Mouse (Mus musculus) heart, embryonic 12.5 days (tissue): ENCODE measurements around the gene Shq1. TPM values are rescaled to one million over a fixed set of nuclear protein-coding genes. Genes with fewer than 3 reads are reported as not detected.

Source experiments
- ATAC-seq: fragments of 200-750 bp; cut with Nextera tagmentation; 2 replicates; pipeline ENCODE4 v1.8.0; 2017; ENCODE audit warnings: moderate TSS enrichment, moderate library complexity; ENCODE audit not compliant: insufficient number of reproducible peaks, low FRiP score
- H3K27ac ChIP-seq: fragments of 300-500 bp; sonication (generic); 2 replicates; pipeline ENCODE4 v1.5.1; 2016; ENCODE audit warnings: mild to moderate bottlenecking, moderate library complexity; ENCODE audit not compliant: poor library complexity, severe bottlenecking
- H3K27me3 ChIP-seq: fragments of 300-500 bp; sonication (generic); replicated peaks from 2 replicates; pipeline ENCODE4 v1.6.1; 2016; ENCODE audit warnings: mild to moderate bottlenecking, moderate library complexity
- H3K36me3 ChIP-seq: fragments of 300-500 bp; sonication (generic); 2 replicates; pipeline ENCODE4 v1.6.1; 2016; ENCODE audit warnings: mild to moderate bottlenecking, moderate library complexity
- H3K4me1 ChIP-seq: fragments of 300-500 bp; sonication (generic); replicated peaks from 2 replicates; pipeline ENCODE4 v1.6.1; 2016; ENCODE audit warnings: mild to moderate bottlenecking
- H3K4me2 ChIP-seq: fragments of 300-500 bp; sonication (generic); 2 replicates; pipeline ENCODE4 v1.6.1; 2016; ENCODE audit warnings: mild to moderate bottlenecking, moderate library complexity
- H3K4me3 ChIP-seq: fragments of 300-500 bp; sonication (generic); 2 replicates; pipeline ENCODE4 v1.5.1; 2016; ENCODE audit warnings: mild to moderate bottlenecking
- H3K9ac ChIP-seq: fragments of 300-500 bp; sonication (generic); 2 replicates; pipeline ENCODE4 v1.6.1; 2016; ENCODE audit warnings: mild to moderate bottlenecking, moderate library complexity
- H3K9me3 ChIP-seq: fragments of 300-500 bp; sonication (generic); replicated peaks from 2 replicates; pipeline ENCODE4 v1.6.1; 2016; ENCODE audit warnings: mild to moderate bottlenecking, moderate library complexity
- WGBS: fragments of 180-500 bp; shearing (Covaris S2); methylation state at CpG from one replicate; pipeline ENCODE4 v1.1.7; 2016; 5-methylcytosine and 5-hydroxymethylcytosine counted together
- polyA plus RNA-seq: library from polyadenylated mRNA; unstranded; fragments of >200 nt; fragmentation: Nextera tagmentation; extraction: Ambion mirVana; gene quantifications from 2 replicates; pipeline ENCODE4 v1.2.1, GENCODE M21; 2016

The Shq1 gene
- polyA plus RNA-seq, 1 experiment from 2014 or later = 11.4 TPM

DNA sequence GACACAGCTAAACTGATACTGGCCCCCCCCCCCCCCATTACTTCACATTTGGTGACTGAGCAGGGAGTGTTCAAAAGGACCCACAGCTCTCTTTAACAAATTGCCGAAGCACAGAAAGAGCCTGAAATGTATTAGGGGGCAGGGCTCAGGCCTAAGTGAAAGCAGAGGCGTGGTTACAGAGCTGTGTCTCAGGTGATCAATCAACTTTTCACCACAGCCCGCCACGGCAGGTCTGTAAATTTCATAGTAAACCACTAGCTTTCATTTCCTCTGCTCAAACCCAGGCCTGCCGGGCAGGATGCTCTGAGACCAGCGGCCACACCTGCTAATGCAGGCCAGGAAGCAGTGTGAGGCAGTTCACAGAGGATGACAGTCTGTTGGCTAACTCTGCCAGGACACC, 94.8 kb downstream of the Shq1 start:
- no peak overlapping the region for H3K4me2 ChIP-seq
- H3K4me1 ChIP-seq = peaks cover 13% of the 10 kb centered on the region
- no peak overlapping the region for H3K4me3 ChIP-seq
- H3K27ac ChIP-seq = no peak overlapping the region
- H3K36me3 ChIP-seq = peaks cover 5% of the 10 kb centered on the region
- H3K9ac ChIP-seq = no peak overlapping the region
- WGBS = 58% methylated on average over 6 of the region's 6 CpGs
- H3K27me3 ChIP-seq = no peaks in the 10 kb centered on the region; the same call in 1 of the 2 replicates
- H3K9me3 ChIP-seq = no peaks in the 10 kb centered on the region
- no peak for ATAC-seq

GRCm38 (mm10) chr6:100566774-100567173, 104.2 kb downstream of the Shq1 start:
- WGBS = 66% methylated on average over 6 of the region's 6 CpGs
- Histone ChIP-seq H3K9me3 (no peaks in the 10 kb centered on the region), H3K36me3 (no peaks in the 10 kb centered on the region), H3K4me1 (peaks cover 12% of the 10 kb centered on the region), H3K27me3 (peaks cover 48% of the 10 kb centered on the region), H3K4me3 (no peak overlapping the region), H3K4me2 (no peak overlapping the region), H3K27ac (no peak overlapping the region), H3K9ac (no peak overlapping the region)
- ATAC-seq = no peak

DNA sequence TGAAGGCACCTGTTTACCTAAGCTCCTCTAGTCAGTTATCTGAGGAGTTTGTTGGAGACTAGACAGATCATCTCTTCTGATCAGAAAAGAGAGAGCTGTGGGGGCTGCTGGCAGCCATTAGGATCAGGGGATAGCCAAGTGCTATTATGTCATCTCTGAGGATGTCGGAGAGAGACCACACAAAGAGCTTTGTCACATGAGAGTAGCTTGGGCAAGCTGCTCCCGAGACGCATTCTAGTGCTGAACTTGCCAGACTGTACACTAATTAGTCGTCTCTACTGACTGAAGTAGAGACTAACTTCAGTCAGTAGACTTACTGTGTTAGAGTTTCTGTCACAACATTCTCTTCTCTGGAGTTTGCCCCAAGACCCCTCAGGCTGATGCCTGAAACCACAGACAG, 106.4 kb downstream of the Shq1 start:
- Histone ChIP-seq H3K4me3 (no peak overlapping the region), H3K27me3 (peaks cover 70% of the 10 kb centered on the region), H3K4me1 (peaks cover 12% of the 10 kb centered on the region), H3K4me2 (no peak overlapping the region), H3K9me3 (no peaks in the 10 kb centered on the region), H3K9ac (no peak overlapping the region), H3K36me3 (no peaks in the 10 kb centered on the region), H3K27ac (no peak overlapping the region)
- 50% methylated on average over 4 of the region's 4 CpGs for WGBS
- ATAC-seq = no peak

DNA sequence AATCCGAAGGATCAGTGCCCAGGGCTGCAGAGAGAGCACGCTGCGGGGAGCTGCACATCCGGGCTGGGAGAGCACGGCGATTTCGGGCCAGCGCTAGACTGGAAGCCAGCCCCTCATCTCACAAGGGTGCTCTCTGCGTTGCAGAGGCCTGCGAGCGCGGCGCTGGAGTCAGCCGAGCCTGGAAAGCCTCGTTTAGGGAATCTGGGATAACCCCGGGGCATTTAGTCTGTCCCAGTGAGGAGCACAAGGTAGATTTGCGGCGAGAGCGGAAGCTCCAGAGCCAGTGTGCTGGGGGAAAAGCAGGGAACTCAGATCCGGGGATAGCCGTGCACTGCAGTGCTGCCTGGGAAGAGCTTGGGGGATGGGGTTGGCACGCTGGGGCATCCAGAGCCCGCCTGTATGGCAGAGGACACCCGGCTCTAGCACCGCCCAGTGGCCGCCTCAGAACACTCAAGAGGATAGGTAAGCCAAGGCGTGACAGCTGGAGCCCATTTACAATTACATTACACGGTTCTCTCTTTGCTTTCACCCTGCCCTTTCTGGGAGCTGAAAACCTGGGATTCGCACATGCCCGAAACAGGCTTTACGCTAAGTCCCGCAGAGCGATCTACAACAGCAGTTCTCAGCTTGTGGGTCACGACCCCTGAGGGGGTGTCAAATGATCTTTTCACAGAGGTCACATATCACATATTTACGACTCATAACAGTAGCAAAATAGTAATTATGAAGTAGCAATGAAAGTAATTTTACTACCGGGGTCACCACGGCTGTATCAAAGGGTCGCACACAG, 107.2 kb downstream of the Shq1 start:
- peak overlapping the region; percentile 52 for H3K4me3 ChIP-seq
- peak overlapping the region; percentile 66 for H3K9ac ChIP-seq
- H3K36me3 ChIP-seq = no peaks in the 10 kb centered on the region
- peaks cover 74% of the 10 kb centered on the region for H3K27me3 ChIP-seq
- H3K4me2 ChIP-seq = peak overlapping the region; percentile 92
- 6% methylated on average over 38 of the region's 38 CpGs for WGBS
- H3K27ac ChIP-seq = no peak overlapping the region
- H3K4me1 ChIP-seq = peaks cover 12% of the 10 kb centered on the region
- H3K9me3 ChIP-seq = no peaks in the 10 kb centered on the region
- peak; percentile 79 for ATAC-seq

DNA sequence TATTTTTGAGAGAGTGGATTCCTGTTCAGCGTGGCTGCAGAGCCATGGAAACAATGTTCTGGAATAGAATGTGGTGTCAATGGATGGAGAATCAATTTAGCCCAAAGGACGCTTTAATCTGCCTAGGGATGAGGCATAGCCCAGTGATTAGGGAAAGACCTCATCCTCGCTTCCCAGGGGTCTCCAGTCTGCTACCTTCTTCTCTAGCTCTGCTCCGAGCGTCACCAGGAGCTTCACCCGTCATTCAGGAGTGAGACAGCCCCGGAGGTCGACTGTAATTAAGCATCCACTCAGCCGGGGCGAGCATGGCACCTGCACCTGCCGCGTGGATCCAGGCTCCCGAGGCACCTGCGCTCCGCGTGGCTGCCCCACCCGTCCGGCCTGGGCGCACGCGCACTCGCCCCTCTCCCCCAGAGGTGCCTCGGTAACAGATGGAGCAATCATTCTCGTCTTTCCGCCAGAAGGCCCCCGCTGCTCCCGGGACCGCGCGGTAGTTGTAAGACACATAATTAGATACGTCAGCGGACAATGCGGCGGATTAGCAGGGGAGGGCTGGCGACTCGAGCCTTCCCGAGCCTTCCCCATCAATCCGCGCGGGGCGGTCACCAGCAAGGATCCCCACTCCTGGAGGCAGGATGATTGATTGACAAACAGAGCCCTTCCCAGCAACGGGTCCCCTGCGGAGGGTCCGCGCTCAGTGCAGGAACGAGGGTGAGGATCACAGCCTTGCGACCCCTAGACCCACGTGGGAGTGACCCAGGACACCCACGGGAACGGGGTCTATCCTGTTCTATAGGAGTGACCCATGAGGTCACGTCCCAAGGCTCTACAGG, 108.0 kb downstream of the Shq1 start:
- H3K9ac ChIP-seq = peak overlapping the region; percentile 66
- peaks cover 82% of the 10 kb centered on the region for H3K27me3 ChIP-seq
- H3K36me3 ChIP-seq = no peaks in the 10 kb centered on the region
- peak; percentile 49; the same call in 1 of the 2 replicates for ATAC-seq
- peak overlapping the region; percentile 52 for H3K4me3 ChIP-seq
- peak overlapping the region; percentile 92 for H3K4me2 ChIP-seq
- H3K27ac ChIP-seq = no peak overlapping the region
- under 1% methylated on average over 51 of the region's 51 CpGs for WGBS
- H3K4me1 ChIP-seq = peaks cover 12% of the 10 kb centered on the region
- H3K9me3 ChIP-seq = no peaks in the 10 kb centered on the region

DNA sequence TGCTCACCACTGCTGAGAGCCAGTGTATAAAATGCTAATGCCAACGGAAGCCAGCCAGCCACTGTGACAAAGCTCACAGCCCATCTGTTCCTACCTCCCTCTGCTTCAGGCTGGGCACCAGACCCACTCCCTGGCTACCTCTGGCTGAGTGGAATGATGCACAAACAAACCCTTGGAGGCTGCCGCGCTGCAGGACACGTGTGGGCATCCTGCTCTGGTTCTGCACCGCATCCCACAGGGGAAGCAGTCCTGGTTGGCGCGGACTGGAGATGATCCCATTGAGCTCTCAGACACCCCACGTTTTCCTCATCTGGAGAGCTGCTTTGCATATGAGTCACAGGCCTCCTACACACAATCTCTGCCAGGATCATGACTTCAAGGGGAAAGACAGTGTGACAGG, 112.9 kb downstream of the Shq1 start:
- Histone ChIP-seq H3K27me3 (peaks cover 70% of the 10 kb centered on the region), H3K4me2 (no peak overlapping the region), H3K4me3 (no peak overlapping the region), H3K9ac (no peak overlapping the region), H3K9me3 (no peaks in the 10 kb centered on the region), H3K36me3 (no peaks in the 10 kb centered on the region), H3K4me1 (peaks cover 6% of the 10 kb centered on the region), H3K27ac (no peak overlapping the region)
- no peak for ATAC-seq
- 56% methylated on average over 8 of the region's 8 CpGs for WGBS

DNA sequence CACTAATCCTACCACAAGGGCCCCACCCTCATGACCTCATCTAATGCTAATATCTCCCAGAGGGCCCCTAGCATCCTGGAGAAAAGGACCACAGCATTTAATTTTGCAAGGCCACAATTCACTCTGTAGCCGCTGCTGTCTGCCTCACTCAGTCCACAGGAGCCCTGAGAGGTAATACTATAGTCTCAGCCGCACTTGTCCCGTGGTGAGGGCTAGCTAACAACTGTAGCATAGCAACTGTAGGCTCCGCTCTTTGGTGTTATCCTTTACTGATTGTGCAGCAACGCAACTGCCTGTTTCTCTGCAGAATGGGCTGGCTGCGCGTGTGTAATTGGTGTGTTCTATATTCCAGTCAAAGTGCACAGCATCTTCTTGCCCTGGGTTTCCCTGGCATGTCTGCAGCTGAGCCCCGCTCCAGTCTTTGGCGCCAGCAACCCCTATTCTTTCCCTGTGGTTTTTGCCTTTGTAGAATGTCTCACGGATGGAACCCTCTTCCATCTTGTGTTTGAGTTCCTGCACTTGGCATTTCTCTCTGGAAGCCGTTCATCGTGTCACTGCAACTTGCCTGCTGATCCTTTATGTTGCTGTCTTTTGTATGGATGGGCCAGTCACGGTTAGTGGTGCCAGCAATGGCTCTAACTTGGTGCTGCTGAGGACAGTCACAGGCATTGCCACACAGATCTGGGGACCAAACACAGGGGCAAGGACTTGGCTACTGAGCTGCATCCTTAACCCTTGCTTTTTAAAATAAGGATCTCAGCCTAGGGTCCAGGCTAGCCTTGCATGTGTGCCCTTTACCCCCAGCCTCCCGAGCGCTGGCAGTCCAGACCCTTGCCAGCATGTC, 128.6 kb downstream of the Shq1 start:
- H3K27me3 ChIP-seq = peaks cover 11% of the 10 kb centered on the region
- H3K4me1 ChIP-seq = peaks cover 12% of the 10 kb centered on the region
- no peaks in the 10 kb centered on the region for H3K9me3 ChIP-seq
- no peak overlapping the region for H3K4me3 ChIP-seq
- H3K4me2 ChIP-seq = no peak overlapping the region
- 77% methylated on average over 15 of the region's 15 CpGs for WGBS
- H3K27ac ChIP-seq = no peak overlapping the region
- no peaks in the 10 kb centered on the region for H3K36me3 ChIP-seq
- no peak overlapping the region for H3K9ac ChIP-seq
- ATAC-seq = no peak

DNA sequence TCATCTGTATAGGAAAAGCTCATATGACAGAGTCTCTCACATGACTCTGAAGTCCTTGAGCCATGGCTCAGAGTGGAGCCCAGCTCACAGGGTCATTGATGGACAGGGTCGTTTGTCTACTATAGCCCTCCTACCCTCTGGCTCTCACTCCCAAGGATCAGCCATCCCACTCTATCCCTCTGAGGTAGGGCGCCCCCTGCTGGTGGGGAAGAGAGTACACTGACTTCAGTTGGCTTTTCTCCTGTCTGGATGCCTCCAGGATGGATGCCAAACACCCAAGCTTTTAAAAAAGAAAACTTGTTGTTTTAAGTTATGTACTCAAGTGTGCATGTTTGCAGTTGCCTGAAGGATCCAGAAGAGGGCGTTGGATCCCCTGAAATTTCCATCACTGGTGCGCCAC, 131.3 kb downstream of the Shq1 start:
- Histone ChIP-seq H3K27ac (no peak overlapping the region), H3K4me1 (peaks cover 14% of the 10 kb centered on the region), H3K9ac (no peak overlapping the region), H3K27me3 (peaks cover 7% of the 10 kb centered on the region), H3K4me2 (no peak overlapping the region), H3K4me3 (no peak overlapping the region), H3K36me3 (no peaks in the 10 kb centered on the region), H3K9me3 (no peaks in the 10 kb centered on the region)
- 50% methylated on average over 4 of the region's 4 CpGs for WGBS
- ATAC-seq = no peak

DNA sequence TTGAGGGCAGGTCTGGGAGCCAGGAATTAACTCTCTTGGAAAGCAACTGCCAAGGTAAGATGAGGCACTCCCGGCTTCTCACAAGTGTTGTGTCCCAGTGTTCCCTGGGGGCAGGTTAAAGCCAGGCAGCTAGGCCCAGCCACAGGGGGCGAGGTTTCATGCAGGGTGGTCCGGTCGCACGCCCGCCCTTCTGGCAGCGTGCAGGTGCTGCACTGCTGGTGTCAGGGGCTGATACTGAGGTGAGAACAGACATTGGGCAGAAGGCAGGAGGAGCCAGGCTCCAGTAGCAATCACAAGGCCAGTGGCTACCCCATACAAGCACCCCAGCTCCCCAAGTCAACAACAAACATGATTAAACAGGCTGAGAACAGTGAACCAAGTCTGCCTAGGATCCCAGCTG, 132.4 kb downstream of the Shq1 start:
- Histone ChIP-seq H3K4me1 (peaks cover 23% of the 10 kb centered on the region), H3K4me2 (no peak overlapping the region), H3K9me3 (no peaks in the 10 kb centered on the region), H3K27ac (no peak overlapping the region), H3K27me3 (0 out of 2 replicates have a peak, but pooled peaks cover 4% of the 10 kb centered on the region), H3K36me3 (no peaks in the 10 kb centered on the region), H3K4me3 (no peak overlapping the region), H3K9ac (no peak overlapping the region)
- 19% methylated on average over 7 of the region's 7 CpGs for WGBS
- no peak for ATAC-seq

DNA sequence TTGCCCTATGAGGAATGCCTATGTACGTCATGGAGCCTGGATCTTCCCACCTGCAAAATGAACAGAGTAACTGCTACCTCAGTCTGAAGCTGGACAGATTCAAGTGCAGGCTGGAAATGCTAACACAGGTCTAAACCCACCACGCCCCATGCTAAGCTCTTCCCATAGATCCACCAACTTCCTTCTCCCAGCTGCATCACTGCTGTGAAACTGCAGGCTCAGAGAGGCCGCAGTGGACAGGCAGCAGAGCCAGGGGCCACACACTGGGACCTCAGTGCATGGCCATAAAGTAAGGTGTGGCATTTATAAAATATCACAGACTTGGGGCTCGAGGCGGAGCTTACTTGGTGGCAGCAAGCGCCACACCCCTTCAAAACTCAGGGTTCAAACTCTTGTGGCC, 133.0 kb downstream of the Shq1 start:
- Histone ChIP-seq H3K4me2 (no peak overlapping the region), H3K36me3 (no peaks in the 10 kb centered on the region), H3K9ac (no peak overlapping the region), H3K27ac (no peak overlapping the region), H3K9me3 (no peaks in the 10 kb centered on the region), H3K4me3 (no peak overlapping the region), H3K27me3 (0 out of 2 replicates have a peak, but pooled peaks cover under 1% of the 10 kb centered on the region), H3K4me1 (peaks cover 23% of the 10 kb centered on the region)
- ATAC-seq = no peak
- 81% methylated on average over 6 of the region's 6 CpGs for WGBS

- Histone ChIP-seq H3K4me1 (peaks cover 23% of the 10 kb centered on the region), H3K27me3 (no peaks in the 10 kb centered on the region), H3K9ac (no peak overlapping the region), H3K9me3 (no peaks in the 10 kb centered on the region), H3K27ac (no peak overlapping the region), H3K4me2 (no peak overlapping the region), H3K36me3 (no peaks in the 10 kb centered on the region), H3K4me3 (no peak overlapping the region)
- ATAC-seq = no peak
- WGBS = 52% methylated on average over 5 of the region's 5 CpGs
Measured at GRCm38 (mm10) chr6:100537042-100537441, 133.9 kb downstream of the Shq1 start.
